Mouse (Mus musculus) MEL (cell line): ENCODE data around the gene Rps19. TPM values are rescaled to one million over a fixed set of nuclear protein-coding genes. Genes with fewer than 3 reads are reported as not detected.

Experiments
- DNase-seq: peaks from one replicate; pipeline ENCODE4 v3.0.0; 2011; ENCODE audit warnings: low read depth, low spot score
- H3K27ac ChIP-seq: 2 replicates; pipeline ENCODE4 v1.5.1; 2012; ENCODE audit warnings: low read depth, mild to moderate bottlenecking, control low read depth, low read length, moderate library complexity; ENCODE audit not compliant: control insufficient read depth
- H3K27me3 ChIP-seq, 2 experiments: fragments of 150-350 bp in 1 of 2; sonication (generic) in 1 of 2; 2 replicates each; pipeline ENCODE4 v1.6.1; 2012; ENCODE audit warnings: low read length in 2 of 2, mild to moderate bottlenecking in 2 of 2, improper control_type of control experiment in 1 of 2, moderate library complexity in 1 of 2; ENCODE audit not compliant: insufficient read depth in 2 of 2, control insufficient read depth in 1 of 2
- H3K36me3 ChIP-seq, 2 experiments: 2 replicates each; pipeline ENCODE4 v1.6.1; 2012 to 2014; ENCODE audit warnings: low read length in 2 of 2, improper control_type of control experiment in 1 of 2, inconsistent platforms in 1 of 2, mild to moderate bottlenecking in 1 of 2; ENCODE audit not compliant: insufficient read depth in 2 of 2, control insufficient read depth in 1 of 2
- H3K4me1 ChIP-seq, 2 experiments: fragments of 150-350 bp in 1 of 2; sonication (generic) in 1 of 2; 2 replicates each; pipeline ENCODE4 v1.6.1; 2012; ENCODE audit warnings: low read length in 2 of 2, improper control_type of control experiment in 1 of 2, mild to moderate bottlenecking in 1 of 2; ENCODE audit not compliant: insufficient read depth in 2 of 2, control insufficient read depth in 1 of 2
- H3K4me3 ChIP-seq, 2 experiments: fragments of 150-350 bp in 1 of 2; sonication (generic) in 1 of 2; 2 replicates each; pipeline ENCODE4 v1.5.1; 2012; ENCODE audit warnings: low read depth in 2 of 2, low read length in 2 of 2, mild to moderate bottlenecking in 2 of 2, moderate library complexity in 2 of 2, control low read depth in 1 of 2, improper control_type of control experiment in 1 of 2; ENCODE audit not compliant: control insufficient read depth in 1 of 2, insufficient read depth in 1 of 2
- H3K79me2 ChIP-seq: 2 replicates; pipeline ENCODE4 v1.6.1; 2012; ENCODE audit warnings: mild to moderate bottlenecking, low read length, moderate library complexity; ENCODE audit not compliant: control insufficient read depth, poor library complexity, insufficient read depth
- H3K9ac ChIP-seq: 2 replicates; pipeline ENCODE4 v1.6.1; 2012; ENCODE audit warnings: low read depth, mild to moderate bottlenecking, control low read depth, low read length, moderate library complexity; ENCODE audit not compliant: control insufficient read depth, poor library complexity, severe bottlenecking
- H3K9me3 ChIP-seq: fragments of 150-350 bp; sonication (generic); replicated peaks from 2 replicates; pipeline ENCODE4 v1.6.1; 2012; ENCODE audit warnings: mild to moderate bottlenecking, low read length, improper control_type of control experiment, moderate library complexity; ENCODE audit not compliant: insufficient read depth
- BHLHE40 ChIP-seq: IDR thresholded peaks from 2 replicates; pipeline ENCODE4 v1.6.1; 2012; ENCODE audit warnings: low read depth, mild to moderate bottlenecking, inconsistent platforms, low read length, improper control_type of control experiment, borderline replicate concordance
- CHD1 ChIP-seq: IDR thresholded peaks from 2 replicates; pipeline ENCODE4 v1.6.1; 2012; ENCODE audit warnings: low read depth, mild to moderate bottlenecking, inconsistent platforms, low read length, improper control_type of control experiment
- CTCF ChIP-seq, 3 experiments: IDR thresholded peaks in 2 of 3; conservative IDR thresholded peaks in 1 of 3; 2 replicates each; pipeline ENCODE4 v1.5.1; 2011 to 2012; ENCODE audit warnings: low read length in 3 of 3, low read depth in 2 of 3, mild to moderate bottlenecking in 2 of 3, improper control_type of control experiment in 1 of 3, inconsistent platforms in 1 of 3, mixed read lengths in 1 of 3, moderate library complexity in 1 of 3; ENCODE audit not compliant: control insufficient read depth in 1 of 3, insufficient read depth in 1 of 3, poor library complexity in 1 of 3, severe bottlenecking in 1 of 3
- ELF1 ChIP-seq: IDR thresholded peaks from 2 replicates; pipeline ENCODE4 v1.6.1; 2014; ENCODE audit warnings: low read depth, mild to moderate bottlenecking, inconsistent platforms, low read length, improper control_type of control experiment, moderate library complexity
- EP300 ChIP-seq, 2 experiments: IDR thresholded peaks; 2 replicates each; pipeline ENCODE4 v1.6.1; 2011; ENCODE audit warnings: improper control_type of control experiment in 2 of 2, low read length in 2 of 2, low read depth in 1 of 2, mild to moderate bottlenecking in 1 of 2
- GABPA ChIP-seq: IDR thresholded peaks from 2 replicates; pipeline ENCODE4 v1.6.1; 2012; ENCODE audit warnings: low read depth, mild to moderate bottlenecking, inconsistent platforms, low read length, improper control_type of control experiment, moderate library complexity
- KAT2A ChIP-seq: conservative IDR thresholded peaks from 2 replicates; pipeline ENCODE4 v1.6.1; 2012; ENCODE audit warnings: low read depth, low read length, improper control_type of control experiment, inconsistent platforms
- MAFK ChIP-seq: IDR thresholded peaks from 2 replicates; pipeline ENCODE4 v1.6.1; 2011; ENCODE audit warnings: low read depth, mild to moderate bottlenecking, low read length, improper control_type of control experiment, borderline replicate concordance
- MEF2A ChIP-seq: IDR thresholded peaks from 2 replicates; pipeline ENCODE4 v1.6.1; 2014; ENCODE audit warnings: low read depth, mild to moderate bottlenecking, inconsistent platforms, low read length, improper control_type of control experiment; ENCODE audit not compliant: poor library complexity, insufficient replicate concordance, severe bottlenecking; ENCODE audit errors: extremely low read depth
- MYB ChIP-seq: IDR thresholded peaks from 2 replicates; pipeline ENCODE4 v1.6.1; 2011; ENCODE audit warnings: mild to moderate bottlenecking, low read depth, low read length, improper control_type of control experiment
- MYC ChIP-seq: IDR thresholded peaks from 2 replicates; pipeline ENCODE4 v1.6.1; 2011; ENCODE audit warnings: low read depth, mild to moderate bottlenecking, low read length, improper control_type of control experiment, moderate library complexity
- POLR2A ChIP-seq, 2 experiments: IDR thresholded peaks; 2 replicates each; pipeline ENCODE4 v1.6.1; 2011 to 2012; ENCODE audit warnings: low read length in 2 of 2, mild to moderate bottlenecking in 2 of 2, control low read depth in 1 of 2, improper control_type of control experiment in 1 of 2, low read depth in 1 of 2, moderate library complexity in 1 of 2; ENCODE audit not compliant: control insufficient read depth in 1 of 2, insufficient read depth in 1 of 2, poor library complexity in 1 of 2
- POLR2AphosphoS2 ChIP-seq: IDR thresholded peaks from 2 replicates; pipeline ENCODE4 v1.6.1; 2011; ENCODE audit warnings: low read length, improper control_type of control experiment
- SMC3 ChIP-seq: IDR thresholded peaks from 2 replicates; pipeline ENCODE4 v1.6.1; 2011; ENCODE audit warnings: low read depth, low read length, improper control_type of control experiment
- TBP ChIP-seq: IDR thresholded peaks from 2 replicates; pipeline ENCODE4 v1.8.0; 2011; ENCODE audit warnings: low read depth, low read length, improper control_type of control experiment
- TCF12 ChIP-seq: IDR thresholded peaks from 2 replicates; pipeline ENCODE4 v1.6.1; 2014; ENCODE audit warnings: low read depth, mild to moderate bottlenecking, inconsistent platforms, low read length, improper control_type of control experiment, moderate library complexity
- UBTF ChIP-seq: IDR thresholded peaks from 2 replicates; pipeline ENCODE4 v1.6.1; 2012; ENCODE audit warnings: low read depth, mild to moderate bottlenecking, inconsistent platforms, low read length, improper control_type of control experiment, moderate library complexity, borderline replicate concordance; ENCODE audit not compliant: insufficient read depth
- USF1 ChIP-seq: IDR thresholded peaks from 2 replicates; pipeline ENCODE4 v1.6.1; 2014; ENCODE audit warnings: low read depth, mild to moderate bottlenecking, inconsistent platforms, low read length, improper control_type of control experiment, moderate library complexity
- USF2 ChIP-seq, 2 experiments: IDR thresholded peaks; 2 replicates each; pipeline ENCODE4 v1.6.1; 2011 to 2012; ENCODE audit warnings: improper control_type of control experiment in 2 of 2, low read length in 2 of 2, borderline replicate concordance in 1 of 2, inconsistent platforms in 1 of 2, low read depth in 1 of 2, mild to moderate bottlenecking in 1 of 2; ENCODE audit not compliant: insufficient read depth in 1 of 2
- ZC3H11A ChIP-seq: IDR thresholded peaks from 2 replicates; pipeline ENCODE4 v1.6.1; 2012; ENCODE audit warnings: low read depth, mild to moderate bottlenecking, inconsistent platforms, low read length, improper control_type of control experiment
- ZKSCAN1 ChIP-seq: IDR thresholded peaks from 2 replicates; pipeline ENCODE4 v1.6.1; 2012; ENCODE audit warnings: low read depth, mild to moderate bottlenecking, inconsistent platforms, low read length, improper control_type of control experiment, moderate library complexity
- ZMIZ1 ChIP-seq: IDR thresholded peaks from 2 replicates; pipeline ENCODE4 v1.6.1; 2012; ENCODE audit warnings: low read depth, mild to moderate bottlenecking, inconsistent platforms, low read length, improper control_type of control experiment, moderate library complexity
- ZNF384 ChIP-seq: IDR thresholded peaks from 2 replicates; pipeline ENCODE4 v1.6.1; 2012; ENCODE audit warnings: low read depth, mild to moderate bottlenecking, inconsistent platforms, low read length, improper control_type of control experiment
- polyA plus RNA-seq, 2 experiments: library from polyadenylated mRNA; stranded (reverse) in 1 of 2; unstranded in 1 of 2; fragments of >175 nt in 1 of 2; fragments of >200 nt in 1 of 2; gene quantifications; 2 replicates each; pipeline versions ENCODE4 v1.2.1 to v1.2.4; 2012; ENCODE audit warnings: low replicate concordance in 2 of 2, low read depth in 1 of 2; ENCODE audit not compliant: insufficient read length in 2 of 2, insufficient read depth in 1 of 2, missing spikeins in 1 of 2
- total RNA-seq: library from RNA; depleted of rRNA; stranded (reverse); fragments of 300-350 nt; gene quantifications from 2 replicates; pipeline ENCODE4 v1.2.3, GENCODE M21; 2012

Gene Rps19
- total and polyA plus RNA-seq, 3 experiments = 2,454 to 3,580 TPM; not detected in 1

DNA sequence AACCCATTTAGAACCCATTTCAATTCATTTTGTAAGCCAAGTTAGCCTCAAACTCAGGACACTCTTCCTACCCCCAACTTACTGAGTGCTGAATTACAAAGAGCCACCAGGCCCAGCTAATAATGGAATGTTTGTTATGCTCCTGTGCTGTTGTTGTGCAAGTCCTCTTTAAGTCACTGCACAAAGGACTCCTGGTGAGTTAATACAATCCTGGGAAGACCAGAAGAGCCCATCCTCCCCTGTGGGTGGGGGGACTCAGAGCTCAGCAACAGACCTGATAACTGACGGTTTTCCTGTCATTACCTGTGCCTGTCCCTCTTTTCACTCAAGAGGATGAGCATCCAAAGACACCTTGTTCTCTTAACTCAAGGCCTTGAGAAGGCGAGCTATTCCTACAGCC is 4.6 kb upstream of the Rps19 start:
- H3K27me3 ChIP-seq = peaks cover 20 to 28% of the 10 kb centered on the region in 2 experiments
- no peak for DNase-seq
- H3K9ac ChIP-seq = no peak overlapping the region
- H3K4me1 ChIP-seq = peaks cover 0 to 5% of the 10 kb centered on the region in 2 experiments; a peak in 2 of 4 replicates
- no peaks in the 10 kb centered on the region for H3K9me3 ChIP-seq
- no peaks in the 10 kb centered on the region for H3K36me3 ChIP-seq
- no peak overlapping the region for H3K4me3 ChIP-seq
- TF ChIP-seq TCF12 (no peak), MYB (no peak), ELF1 (no peak), UBTF (no peak), POLR2AphosphoS2 (no peak), USF2 (IDR thresholded peaks at IDR 0.05; ENCODE audit: borderline replicate concordance in 1 of 2, insufficient read depth in 1 of 2, low read depth in 1 of 2, low read length in 2 of 2) (no peak)
- peaks cover 2% of the 10 kb centered on the region for H3K79me2 ChIP-seq
- no peak overlapping the region for H3K27ac ChIP-seq

DNA sequence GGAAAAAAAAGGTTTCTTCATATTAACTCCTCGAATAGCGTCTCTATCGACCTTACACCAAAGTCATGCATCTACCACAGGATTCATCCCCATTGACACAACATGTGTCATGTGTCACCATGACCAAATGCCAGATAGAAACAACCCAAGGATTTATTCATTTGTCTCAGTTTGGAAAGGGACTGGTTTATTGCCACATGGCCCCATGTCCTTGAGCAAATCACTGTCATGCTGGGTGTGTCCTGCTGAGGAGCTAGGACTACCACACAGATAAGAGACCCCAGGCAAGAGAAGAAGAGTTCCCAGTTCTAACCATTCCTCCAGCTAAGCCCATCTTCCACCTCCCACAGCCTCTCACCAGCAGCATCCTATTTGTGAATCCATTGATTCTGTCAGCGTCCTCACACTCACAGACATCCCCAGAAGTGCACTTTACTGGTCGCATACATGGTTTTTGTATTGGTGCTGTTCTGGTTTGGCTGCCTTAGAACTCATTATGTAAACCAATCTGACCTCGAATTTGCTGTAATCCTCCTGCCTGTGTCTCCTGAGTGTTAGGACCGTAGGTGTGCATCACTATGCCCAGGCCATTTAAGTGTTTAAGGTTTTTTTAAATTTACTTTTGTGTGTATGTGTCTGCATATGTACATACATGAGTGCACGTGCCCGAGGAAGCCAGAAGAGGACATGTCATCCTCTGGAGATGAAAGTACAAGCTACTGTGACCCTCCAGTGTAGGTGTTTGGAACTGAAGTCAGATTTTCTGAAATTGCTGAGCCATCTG is 1.6 kb upstream of the Rps19 start:
- Histone ChIP-seq H3K9me3 (no peaks in the 10 kb centered on the region), H3K4me3 (no peak overlapping the region), H3K4me1 (peaks cover 0 to 17% of the 10 kb centered on the region in 2 experiments; a peak in 2 of 4 replicates), H3K27me3 (peaks cover 4 to 9% of the 10 kb centered on the region in 2 experiments), H3K27ac (no peak overlapping the region), H3K79me2 (peaks cover 32% of the 10 kb centered on the region), H3K36me3 (peaks cover 6 to 14% of the 10 kb centered on the region in 2 experiments), H3K9ac (no peak overlapping the region)
- DNase-seq = no peak
- TF ChIP-seq GABPA (no peak), ZC3H11A (no peak), EP300 (IDR thresholded peaks at IDR 0.05; ENCODE audit: low read depth in 1 of 2, low read length in 2 of 2) (no peak), SMC3 (no peak), ZMIZ1 (no peak), CTCF (IDR thresholded peaks at IDR 0.05 in 2 of 3, conservative IDR thresholded peaks at IDR 0.05 in 1 of 3; ENCODE audit: control insufficient read depth in 1 of 3, insufficient read depth in 1 of 3, low read depth in 2 of 3, low read length in 3 of 3, poor library complexity in 1 of 3, severe bottlenecking in 1 of 3) (no peak), MEF2A (no peak), USF1 (no peak), KAT2A (no peak), TBP (no peak), POLR2AphosphoS2 (no peak), MYB (no peak), CHD1 (no peak), POLR2A (IDR thresholded peaks at IDR 0.05; ENCODE audit: control insufficient read depth in 1 of 2, insufficient read depth in 1 of 2, low read depth in 1 of 2, low read length in 2 of 2, poor library complexity in 1 of 2) (no peak), UBTF (no peak), ZNF384 (no peak), MAFK (no peak), BHLHE40 (no peak), MYC (no peak), ZKSCAN1 (no peak)
